Mouse (Mus musculus) neutrophil, adult 5-6 weeks (primary cell): ENCODE results near the gene Dop1b. TPM values are rescaled to one million over a fixed set of nuclear protein-coding genes. Genes with fewer than 3 reads are reported as not detected.
"Not testable (repeated sequence)": the region's sequence is repeated elsewhere in the genome, so short reads cannot be mapped to it uniquely, and the experiment has no call there.

Experiments
- ATAC-seq: fragments of 151-379, 151-347 bp; 2 replicates; pipeline ENCODE4 v1.8.0; 2017; ENCODE audit warnings: mild to moderate bottlenecking, moderate TSS enrichment; ENCODE audit not compliant: insufficient number of reproducible peaks, poor library complexity, low FRiP score, severe bottlenecking; ENCODE audit errors: extremely low read depth
- total RNA-seq: library from RNA; stranded (forward); fragments of 200-1000 nt; gene quantifications from 2 replicates; pipeline ENCODE4 v1.2.3, GENCODE M21; 2017

Dop1b gene
- 48.0 and 48.8 TPM in 2 replicates for total RNA-seq

GRCm38 (mm10) chr16:93711411-93712188 is at the start of gene Dop1b:
Dop1b (plus strand) TSS chr16:93711904.
- ATAC-seq = peak; percentile 86

- ATAC-seq = no peak
These were observed 43.7 kb upstream of the Dop1b start for GRCm38 (mm10) chr16:93667976-93668375.

- ATAC-seq = no peak
These were observed 42.2 kb upstream of the Dop1b start for GRCm38 (mm10) chr16:93669521-93669920.

- not testable (repeated sequence) for ATAC-seq
These were observed 41.2 kb upstream of the Dop1b start for GRCm38 (mm10) chr16:93670466-93670865.

GRCm38 (mm10) chr16:93671064-93671463 is 40.6 kb upstream of the Dop1b start:
- ATAC-seq = no peak

GRCm38 (mm10) chr16:93676376-93676775 is 35.3 kb upstream of the Dop1b start:
- no peak for ATAC-seq

- ATAC-seq = no peak
These were observed 33.5 kb upstream of the Dop1b start for GRCm38 (mm10) chr16:93678206-93678605.

- no peak for ATAC-seq
These were observed 32.5 kb upstream of the Dop1b start for GRCm38 (mm10) chr16:93679165-93679564.

GRCm38 (mm10) chr16:93682156-93682688 is 29.5 kb upstream of the Dop1b start:
- ATAC-seq = no peak

- ATAC-seq = peak; percentile 60
These were observed 28.8 kb upstream of the Dop1b start, which contains the start of gene Cbr3 for GRCm38 (mm10) chr16:93682689-93683507. Cbr3 (plus strand) TSS chr16:93683215.

- ATAC-seq = no peak
These were observed 28.0 kb upstream of the Dop1b start for GRCm38 (mm10) chr16:93683508-93684236.

GRCm38 (mm10) chr16:93684441-93684840 is 27.3 kb upstream of the Dop1b start:
- no peak for ATAC-seq

- ATAC-seq = not testable (repeated sequence)
These were observed 25.9 kb upstream of the Dop1b start for GRCm38 (mm10) chr16:93685783-93686182.

- no peak for ATAC-seq
These were observed 25.3 kb upstream of the Dop1b start for GRCm38 (mm10) chr16:93686421-93686820.

- no peak for ATAC-seq
These were observed 24.8 kb upstream of the Dop1b start for GRCm38 (mm10) chr16:93686945-93687344.

GRCm38 (mm10) chr16:93691206-93691841 is 20.4 kb upstream of the Dop1b start:
- ATAC-seq = 0 out of 2 replicates have a peak, but pooled peaks have one; percentile 16

- ATAC-seq = no peak
These were observed 19.0 kb upstream of the Dop1b start for GRCm38 (mm10) chr16:93692744-93693143.

- ATAC-seq = no peak
These were observed 4.6 kb upstream of the Dop1b start for GRCm38 (mm10) chr16:93707116-93707515.

GRCm38 (mm10) chr16:93709217-93709616 is 2.5 kb upstream of the Dop1b start:
- ATAC-seq = no peak
